Mouse (Mus musculus): ENCODE results near the gene Trp53i11. TPM values are rescaled to one million over a fixed set of nuclear protein-coding genes. Genes with fewer than 3 reads are reported as not detected.

Gene Trp53i11
- total RNA-seq, 1 experiment from 2014 or later = 24.9 TPM

Other genes with a start within 250 kb of the Trp53i11 start
- gene Prdm11, start 141.4 kb upstream of the Trp53i11 start, total RNA-seq (2017) = 9.3 and 14.1 TPM in 2 replicates
- gene Tspan18, start 147.0 kb downstream of the Trp53i11 start, total RNA-seq (2017) = not detected in 2 replicates